Mouse (Mus musculus) E14TG2a.4 (cell line): Measurements from ENCODE around the gene Ermard.

Source experiments
- H3K27me3 ChIP-seq: 2 replicates; pipeline ENCODE4 v1.6.1; 2014; ENCODE audit warnings: low read length, control low read depth; ENCODE audit not compliant: insufficient read depth
- H3K36me3 ChIP-seq: 2 replicates; pipeline ENCODE4 v1.6.1; 2014; ENCODE audit warnings: low read length, control low read depth; ENCODE audit not compliant: insufficient read depth
- H3K4me1 ChIP-seq: replicated peaks from 2 replicates; pipeline ENCODE4 v1.6.1; 2014; ENCODE audit warnings: low read depth, low read length, control low read depth
- H3K4me3 ChIP-seq: replicated peaks from 2 replicates; pipeline ENCODE4 v1.5.1; 2014; ENCODE audit warnings: mild to moderate bottlenecking, low read length
- H3K9me3 ChIP-seq: 2 replicates; pipeline ENCODE4 v1.6.1; 2014; ENCODE audit warnings: low read length, control low read depth
- CTCF ChIP-seq: conservative IDR thresholded peaks from 2 replicates; pipeline ENCODE4 v1.5.1; 2014; ENCODE audit warnings: low read length
- NANOG ChIP-seq: IDR thresholded peaks from 2 replicates; pipeline ENCODE4 v1.6.1; 2014; ENCODE audit warnings: borderline replicate concordance, low read length, mixed read lengths
- POU5F1 ChIP-seq: IDR thresholded peaks from 2 replicates; pipeline ENCODE4 v1.6.1; 2014; ENCODE audit warnings: low read length, borderline replicate concordance

Ermard gene

DNA sequence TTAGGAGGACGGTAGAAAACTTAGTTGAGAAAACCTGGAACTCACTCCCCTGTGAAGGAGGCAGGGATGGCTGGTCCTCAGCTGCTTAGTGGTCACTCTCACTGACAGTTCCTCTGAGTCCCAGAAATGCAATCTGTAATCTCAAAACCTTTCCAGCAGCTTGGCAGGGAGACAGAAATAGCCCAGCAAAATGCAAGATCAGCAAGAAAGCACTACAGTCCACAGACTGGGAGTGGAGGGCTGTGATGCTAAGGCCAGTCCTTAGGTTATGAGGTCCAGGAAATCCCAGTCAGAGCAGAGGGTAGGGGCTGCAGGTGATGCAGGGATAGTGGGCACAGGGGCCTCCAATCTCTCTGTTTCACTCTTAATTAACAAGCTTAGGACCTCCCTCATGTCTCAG is 25.9 kb downstream of the Ermard start:
- H3K4me3 ChIP-seq: no peak overlapping the region
- H3K9me3 ChIP-seq: no peaks in the 10 kb centered on the region
- peaks cover 17% of the 10 kb centered on the region for H3K4me1 ChIP-seq
- no peak for TF ChIP-seq CTCF
- no peak for TF ChIP-seq NANOG
- TF ChIP-seq POU5F1: no peak
- no peaks in the 10 kb centered on the region for H3K27me3 ChIP-seq
- H3K36me3 ChIP-seq: peaks cover 40% of the 10 kb centered on the region

DNA sequence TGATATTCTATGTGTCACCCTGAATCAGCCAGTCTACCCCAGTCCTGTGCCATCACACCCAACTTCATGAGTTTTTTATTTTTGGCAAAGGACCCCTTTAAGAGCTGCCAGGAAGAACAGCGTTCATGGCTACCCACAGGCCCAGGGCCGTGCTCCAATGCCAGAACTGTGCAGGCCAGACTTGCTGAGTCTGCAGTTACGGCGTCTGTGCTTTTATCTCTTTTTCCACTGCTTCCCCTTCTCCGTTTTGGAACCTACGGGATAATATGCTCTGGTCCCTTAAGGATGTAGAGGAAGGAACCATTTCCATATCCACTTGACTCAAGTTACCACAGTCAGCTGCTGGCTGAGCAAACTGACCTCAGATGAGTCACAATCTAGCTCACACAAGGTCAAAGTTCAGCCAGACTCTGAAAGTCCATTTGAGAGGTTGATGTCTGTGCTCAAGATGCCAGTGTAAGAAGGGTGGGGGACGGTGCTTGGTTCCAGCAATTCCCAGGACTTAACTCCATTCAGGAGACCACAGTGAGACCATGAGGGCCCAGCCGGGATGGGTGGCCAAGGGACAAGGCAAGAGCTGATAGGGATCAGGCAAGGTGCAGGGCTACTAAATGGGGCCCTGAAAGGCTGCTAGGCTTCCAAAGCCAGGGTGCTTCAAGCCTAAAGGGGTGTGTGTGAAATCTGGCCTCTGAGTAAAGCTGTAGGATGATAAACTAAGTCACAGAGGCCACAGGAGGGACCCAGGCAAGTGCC is 27.2 kb downstream of the Ermard start:
- peaks cover 32% of the 10 kb centered on the region for H3K36me3 ChIP-seq
- H3K4me3 ChIP-seq: no peak overlapping the region
- peaks cover 17% of the 10 kb centered on the region for H3K4me1 ChIP-seq
- TF ChIP-seq POU5F1: no peak
- no peak for TF ChIP-seq CTCF
- TF ChIP-seq NANOG: no peak
- H3K27me3 ChIP-seq: no peaks in the 10 kb centered on the region
- H3K9me3 ChIP-seq: no peaks in the 10 kb centered on the region

DNA sequence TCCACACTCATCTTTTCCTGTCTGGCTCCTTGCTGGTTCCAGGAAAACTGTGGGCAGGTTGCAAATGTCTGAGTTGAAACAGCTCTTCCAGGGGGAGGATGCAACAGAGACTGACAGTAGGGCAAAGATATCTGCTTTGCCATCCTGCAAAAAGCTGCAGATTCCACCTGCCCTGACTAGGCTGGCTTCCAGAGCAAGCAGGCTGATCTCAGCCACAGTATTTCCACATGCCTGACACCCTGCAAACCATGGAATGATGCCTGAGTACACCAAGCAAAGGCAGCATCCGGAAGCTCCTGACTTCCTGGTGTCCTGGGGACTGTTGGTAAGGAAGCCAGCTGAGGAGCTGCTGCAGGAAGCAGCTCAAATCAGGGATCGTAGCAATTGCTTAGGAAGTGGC is 28.1 kb downstream of the Ermard start:
- Histone ChIP-seq H3K27me3 (no peaks in the 10 kb centered on the region), H3K9me3 (no peaks in the 10 kb centered on the region), H3K4me1 (peaks cover 17% of the 10 kb centered on the region), H3K36me3 (peaks cover 24% of the 10 kb centered on the region), H3K4me3 (no peak overlapping the region)
- TF ChIP-seq CTCF (no peak), POU5F1 (no peak), NANOG (no peak)

DNA sequence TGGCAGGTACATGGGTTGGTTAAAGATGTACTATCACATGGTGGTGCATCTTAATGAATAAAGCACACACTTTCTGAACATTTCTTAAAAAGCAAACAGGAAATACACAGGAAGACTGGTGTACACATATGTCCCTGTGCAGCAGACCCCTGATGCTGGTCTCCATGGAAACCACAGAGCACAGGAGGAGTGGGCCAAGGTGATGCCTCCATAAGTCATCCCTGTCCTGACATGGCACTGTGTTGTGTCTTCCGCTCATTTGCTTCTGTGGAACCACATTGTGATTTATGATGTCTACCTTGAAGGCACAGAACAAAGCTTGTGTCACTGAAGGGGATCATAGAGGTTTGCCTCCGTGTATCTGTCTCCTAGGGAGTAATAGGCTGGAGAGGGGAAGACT is 31.2 kb downstream of the Ermard start:
- TF ChIP-seq POU5F1: no peak
- TF ChIP-seq CTCF: no peak
- TF ChIP-seq NANOG: no peak

DNA sequence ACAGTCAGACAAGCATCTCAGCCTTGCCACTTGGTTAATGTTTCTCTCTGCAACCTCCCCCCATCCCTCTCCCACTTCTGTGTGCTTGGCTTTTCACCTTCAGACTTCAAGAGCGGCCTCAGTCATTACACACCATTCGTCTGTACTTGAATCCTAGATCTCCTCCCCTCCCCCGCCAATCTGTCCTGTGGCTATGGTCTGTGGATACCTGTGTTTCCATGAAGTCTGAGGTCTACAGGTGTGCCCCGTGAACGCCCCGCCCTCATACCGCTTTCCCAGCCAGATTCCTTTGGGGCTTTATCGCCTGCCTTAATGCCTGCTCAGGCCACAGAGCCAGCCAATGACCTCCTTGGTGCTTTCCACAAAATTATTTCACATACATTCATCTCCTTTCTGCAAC is 34.0 kb downstream of the Ermard start:
- no peaks in the 10 kb centered on the region for H3K9me3 ChIP-seq

More for the DNA sequence above, 31.2 kb downstream of the Ermard start:
- Histone ChIP-seq H3K36me3 (peaks cover 10% of the 10 kb centered on the region; the same call in 1 of the 2 replicates), H3K4me3 (no peak overlapping the region), H3K4me1 (peaks cover 16% of the 10 kb centered on the region), H3K9me3 (no peaks in the 10 kb centered on the region), H3K27me3 (no peaks in the 10 kb centered on the region)

DNA sequence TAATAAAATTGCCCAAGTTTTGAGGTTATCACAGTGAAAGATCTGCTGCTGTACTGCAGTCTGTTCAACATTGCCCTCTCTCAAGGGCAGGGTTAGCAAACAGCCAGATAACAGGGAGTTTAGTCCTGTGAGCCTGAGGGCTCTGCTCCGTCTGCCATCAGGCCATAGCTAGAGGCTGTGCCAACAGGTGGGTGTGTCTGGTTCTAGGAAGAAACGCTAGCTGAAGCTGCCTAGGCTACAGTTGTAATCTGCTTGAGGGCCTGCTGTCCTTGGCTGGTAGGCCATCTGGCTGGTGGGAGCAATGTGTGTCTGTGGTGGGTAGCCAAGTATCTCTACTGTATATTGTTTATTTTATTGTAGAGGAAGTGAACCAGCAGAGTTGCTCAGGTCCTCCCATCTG is 36.5 kb downstream of the Ermard start:
- Histone ChIP-seq H3K9me3 (no peaks in the 10 kb centered on the region), H3K36me3 (peaks cover 1% of the 10 kb centered on the region; the same call in 1 of the 2 replicates), H3K4me1 (peaks cover 16% of the 10 kb centered on the region), H3K4me3 (no peak overlapping the region), H3K27me3 (no peaks in the 10 kb centered on the region)
- TF ChIP-seq POU5F1: no peak

More for the DNA sequence above, 34.0 kb downstream of the Ermard start:
- Histone ChIP-seq H3K36me3 (peaks cover 5% of the 10 kb centered on the region; the same call in 1 of the 2 replicates), H3K27me3 (no peaks in the 10 kb centered on the region), H3K4me3 (no peak overlapping the region), H3K4me1 (peaks cover 12% of the 10 kb centered on the region)
- TF ChIP-seq POU5F1 (no peak), CTCF (no peak), NANOG (no peak)

DNA sequence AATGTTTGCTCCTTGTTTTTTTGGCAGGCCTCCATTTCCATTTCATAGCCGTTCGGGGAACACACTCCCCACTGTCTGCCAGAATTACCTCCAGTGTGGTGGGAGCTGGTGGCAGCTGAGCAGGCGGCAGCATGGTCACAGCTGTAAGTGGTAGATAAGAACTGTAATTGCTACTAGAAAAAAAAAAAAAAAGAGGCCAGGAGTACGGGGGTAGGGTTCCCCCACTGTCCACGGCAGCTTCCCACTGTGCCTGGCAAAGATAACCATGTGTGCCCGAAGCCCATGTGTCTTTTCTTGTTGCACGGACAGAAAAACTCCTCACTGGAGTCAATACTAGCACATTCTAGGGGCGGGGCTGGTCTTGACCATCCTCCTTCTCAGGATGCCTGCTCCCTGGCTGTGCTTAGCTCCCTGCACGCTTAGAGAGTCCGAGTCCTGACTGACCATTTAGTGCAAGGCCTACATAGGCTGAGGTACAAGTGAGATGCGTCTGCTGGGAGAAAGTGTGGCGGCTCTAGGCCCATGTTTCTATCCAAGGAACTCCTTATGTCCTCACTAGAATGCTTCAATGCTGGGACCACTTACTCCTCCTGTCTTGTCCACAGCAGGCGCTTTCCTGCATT is 43.3 kb downstream of the Ermard start:
- no peak for TF ChIP-seq POU5F1
- no peaks in the 10 kb centered on the region for H3K36me3 ChIP-seq
- H3K4me1 ChIP-seq: peaks cover 41% of the 10 kb centered on the region
- H3K4me3 ChIP-seq: peak overlapping the region; percentile 29; the same call in 1 of the 2 replicates
- no peaks in the 10 kb centered on the region for H3K9me3 ChIP-seq
- no peaks in the 10 kb centered on the region; the same call in 1 of the 2 replicates for H3K27me3 ChIP-seq

DNA sequence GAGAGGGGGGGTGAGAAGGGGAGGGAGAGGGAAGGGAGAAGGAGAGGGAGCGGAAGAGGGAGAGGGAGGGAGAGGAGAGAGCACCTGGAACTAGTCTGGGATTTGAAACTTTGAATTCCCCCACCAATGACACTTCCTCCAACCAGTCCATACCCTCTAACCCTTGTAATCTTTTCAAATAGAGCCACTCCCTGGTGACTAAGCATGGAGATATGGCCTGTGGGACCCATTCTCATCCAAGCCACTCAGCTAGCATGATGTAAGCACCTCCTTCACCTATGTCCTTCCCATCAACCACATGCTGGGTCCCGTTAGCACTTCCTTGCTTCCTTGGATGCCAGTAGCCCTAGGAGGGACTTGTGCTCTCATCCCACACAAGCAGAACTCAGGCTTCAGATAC is 44.0 kb downstream of the Ermard start:
- H3K27me3 ChIP-seq: no peaks in the 10 kb centered on the region; the same call in 1 of the 2 replicates
- TF ChIP-seq NANOG (no peak), POU5F1 (no peak), CTCF (no peak)

DNA sequence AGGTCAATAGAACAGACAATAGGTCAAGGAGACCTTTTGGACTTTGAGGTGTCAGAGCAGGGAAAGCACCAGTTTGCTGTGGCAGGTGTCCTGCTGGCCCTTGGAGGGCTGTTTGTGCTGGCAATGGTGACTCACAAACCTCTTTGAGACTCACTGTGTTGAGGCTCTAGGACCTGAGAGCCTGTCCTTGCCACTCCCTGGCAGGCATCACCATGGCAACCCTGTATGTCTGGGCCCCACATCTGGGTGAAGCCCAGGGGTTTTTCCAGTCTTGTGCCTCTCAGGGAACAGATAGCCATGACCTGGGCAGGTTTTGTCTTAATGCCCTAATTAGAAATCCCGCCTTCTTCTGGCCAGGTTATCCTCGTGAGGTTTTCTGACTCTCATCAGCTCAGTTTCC is 47.2 kb downstream of the Ermard start:
- no peaks in the 10 kb centered on the region for H3K36me3 ChIP-seq
- TF ChIP-seq CTCF (no peak), NANOG (no peak), POU5F1 (no peak)
- H3K4me1 ChIP-seq: peaks cover 42% of the 10 kb centered on the region
- H3K4me3 ChIP-seq: no peak overlapping the region
- H3K27me3 ChIP-seq: no peaks in the 10 kb centered on the region; the same call in 1 of the 2 replicates
- no peaks in the 10 kb centered on the region for H3K9me3 ChIP-seq

More for the DNA sequence above, 44.0 kb downstream of the Ermard start:
- H3K4me3 ChIP-seq: no peak overlapping the region
- H3K4me1 ChIP-seq: peaks cover 45% of the 10 kb centered on the region
- no peaks in the 10 kb centered on the region for H3K9me3 ChIP-seq
- no peaks in the 10 kb centered on the region for H3K36me3 ChIP-seq
